Mouse (Mus musculus) CH12.LX (cell line): ENCODE data around the gene Exoc6. TPM values are rescaled to one million over a fixed set of nuclear protein-coding genes. Genes with fewer than 3 reads are reported as not detected.

Experiments used
- DNase-seq: peaks from one replicate; pipeline ENCODE4 v3.0.0-alpha.2; 2013; ENCODE audit errors: extremely low read depth
- H3K27ac ChIP-seq: 2 replicates; pipeline ENCODE4 v1.5.1; 2012; ENCODE audit warnings: low read depth, mild to moderate bottlenecking, control low read depth, moderate library complexity; ENCODE audit not compliant: insufficient read depth
- H3K27me3 ChIP-seq: replicated peaks from 2 replicates; pipeline ENCODE3; 2012; ENCODE audit warnings: inconsistent platforms
- H3K36me3 ChIP-seq, 2 experiments: replicated peaks in 1 of 2; 2 replicates each; pipeline versions ENCODE3 to v1.6.1; 2012; ENCODE audit warnings: inconsistent platforms in 1 of 2, low read length in 1 of 2, mild to moderate bottlenecking in 1 of 2, mixed read lengths in 1 of 2, moderate library complexity in 1 of 2; ENCODE audit not compliant: control insufficient read depth in 1 of 2, insufficient read depth in 1 of 2
- H3K4me1 ChIP-seq, 2 experiments: 2 replicates each; pipeline ENCODE4 v1.6.1; 2012; ENCODE audit warnings: inconsistent platforms in 1 of 2, moderate library complexity in 1 of 2; ENCODE audit not compliant: insufficient read depth in 2 of 2, control insufficient read depth in 1 of 2
- H3K4me2 ChIP-seq: 2 replicates; pipeline ENCODE4 v1.6.1; 2012; ENCODE audit warnings: low read depth, mild to moderate bottlenecking, control low read depth; ENCODE audit not compliant: poor library complexity, insufficient read depth, severe bottlenecking
- H3K4me3 ChIP-seq, 3 experiments: fragments of 150-350 bp in 1 of 3; sonication (generic) in 1 of 3; replicated peaks in 1 of 3; 2 replicates each; pipeline versions ENCODE3 to v1.5.1; 2011 to 2012; ENCODE audit warnings: low read depth in 2 of 3, low read length in 2 of 3, mild to moderate bottlenecking in 2 of 3, moderate library complexity in 2 of 3, control low read depth in 1 of 3, improper control_type of control experiment in 1 of 3, inconsistent platforms in 1 of 3, mixed read lengths in 1 of 3; ENCODE audit not compliant: poor library complexity in 1 of 3
- H3K79me2 ChIP-seq: replicated peaks from 2 replicates; pipeline ENCODE4 v1.6.1; 2012; ENCODE audit warnings: mild to moderate bottlenecking, moderate library complexity; ENCODE audit not compliant: control insufficient read depth, poor library complexity, insufficient read depth, severe bottlenecking; ENCODE audit errors: extremely low read depth
- H3K9ac ChIP-seq: 2 replicates; pipeline ENCODE4 v1.6.1; 2012; ENCODE audit warnings: low read depth, mild to moderate bottlenecking, control low read depth, moderate library complexity; ENCODE audit not compliant: insufficient read depth
- H3K9me3 ChIP-seq: replicated peaks from 2 replicates; pipeline ENCODE3; 2012; ENCODE audit warnings: low read length, inconsistent platforms, mixed read lengths
- BHLHE40 ChIP-seq: IDR thresholded peaks from 2 replicates; pipeline ENCODE4 v1.6.1; 2011; ENCODE audit warnings: mild to moderate bottlenecking, low read depth, low read length, improper control_type of control experiment
- CHD1 ChIP-seq: IDR thresholded peaks from 2 replicates; pipeline ENCODE4 v1.6.1; 2012; ENCODE audit warnings: low read depth, low read length, improper control_type of control experiment, inconsistent platforms
- CTCF ChIP-seq, 2 experiments: IDR thresholded peaks in 1 of 2; conservative IDR thresholded peaks in 1 of 2; 2 replicates each; pipeline ENCODE4 v1.5.1; 2011 to 2012; ENCODE audit warnings: low read depth in 2 of 2, low read length in 2 of 2, improper control_type of control experiment in 1 of 2, inconsistent platforms in 1 of 2, mild to moderate bottlenecking in 1 of 2, moderate library complexity in 1 of 2
- ELF1 ChIP-seq: IDR thresholded peaks from 2 replicates; pipeline ENCODE4 v1.6.1; 2014; ENCODE audit warnings: low read depth, mild to moderate bottlenecking, inconsistent platforms, low read length, improper control_type of control experiment
- EP300 ChIP-seq: IDR thresholded peaks from 2 replicates; pipeline ENCODE4 v1.6.1; 2011; ENCODE audit warnings: low read length, improper control_type of control experiment
- GABPA ChIP-seq: IDR thresholded peaks from 2 replicates; pipeline ENCODE4 v1.6.1; 2012; ENCODE audit warnings: low read depth, low read length, improper control_type of control experiment, inconsistent platforms; ENCODE audit not compliant: insufficient replicate concordance
- HCFC1 ChIP-seq: IDR thresholded peaks from 2 replicates; pipeline ENCODE4 v1.6.1; 2012; ENCODE audit warnings: low read depth, mild to moderate bottlenecking, inconsistent platforms, low read length, improper control_type of control experiment
- IRF4 ChIP-seq: IDR thresholded peaks from 2 replicates; pipeline ENCODE4 v1.6.1; 2014; ENCODE audit warnings: low read depth, mild to moderate bottlenecking, inconsistent platforms, low read length, improper control_type of control experiment
- JUN ChIP-seq: IDR thresholded peaks from 2 replicates; pipeline ENCODE4 v1.6.1; 2011; ENCODE audit warnings: low read depth, mild to moderate bottlenecking, low read length, improper control_type of control experiment, moderate library complexity; ENCODE audit not compliant: insufficient read depth
- MYC ChIP-seq: IDR thresholded peaks from 2 replicates; pipeline ENCODE4 v1.6.1; 2011; ENCODE audit warnings: low read depth, mild to moderate bottlenecking, improper control_type of control experiment, low read length
- NELFE ChIP-seq: IDR thresholded peaks from 2 replicates; pipeline ENCODE4 v1.6.1; 2011; ENCODE audit warnings: low read depth, low read length, improper control_type of control experiment
- POLR2A ChIP-seq: IDR thresholded peaks from 2 replicates; pipeline ENCODE4 v1.6.1; 2011; ENCODE audit warnings: low read depth, mild to moderate bottlenecking, improper control_type of control experiment, low read length
- RCOR1 ChIP-seq: conservative IDR thresholded peaks from 2 replicates; pipeline ENCODE4 v1.6.1; 2012; ENCODE audit warnings: low read depth, mild to moderate bottlenecking, inconsistent platforms, low read length, improper control_type of control experiment
- TBP ChIP-seq: conservative IDR thresholded peaks from 2 replicates; pipeline ENCODE4 v1.6.1; 2011; ENCODE audit warnings: low read depth, low read length, improper control_type of control experiment
- UBTF ChIP-seq: IDR thresholded peaks from 2 replicates; pipeline ENCODE4 v1.6.1; 2012; ENCODE audit warnings: low read depth, mild to moderate bottlenecking, inconsistent platforms, low read length, improper control_type of control experiment, moderate library complexity
- USF1 ChIP-seq: IDR thresholded peaks from 2 replicates; pipeline ENCODE4 v1.6.1; 2014; ENCODE audit warnings: low read depth, mild to moderate bottlenecking, inconsistent platforms, low read length, improper control_type of control experiment
- ZNF384 ChIP-seq: IDR thresholded peaks from 2 replicates; pipeline ENCODE4 v1.6.1; 2012; ENCODE audit warnings: low read depth, low read length, improper control_type of control experiment, inconsistent platforms
- dilution Hi-C: fragments of 300-500 bp; cut with MboI; formaldehyde crosslinking; loops from 2 replicates; pipeline ENCODE4 v1.14.3; 2020; ENCODE audit warnings: low sequenced_read_pairs; ENCODE audit not compliant: extremely low pct_unique_long_range_greater_than_20kb, extremely low pct_ligation_motif_present
- in situ Hi-C: fragments of 300-500 bp; cut with MboI; formaldehyde crosslinking; loops from 3 replicates; pipeline ENCODE4 v1.14.3; 2019; ENCODE audit warnings: low sequenced_read_pairs, low pct_ligation_motif_present, low pct_unique_long_range_greater_than_20kb, mixed read lengths
- polyA plus RNA-seq: library from polyadenylated mRNA; unstranded; fragments of >175 nt; gene quantifications from 2 replicates; pipeline ENCODE4 v1.2.1, GENCODE M21; 2012; ENCODE audit warnings: low read depth; ENCODE audit not compliant: insufficient read length
- total RNA-seq, 2 experiments: library from RNA; depleted of rRNA; stranded (reverse); fragments of 300-350 nt in 1 of 2; fragments of >200 nt in 1 of 2; gene quantifications; 2 replicates each; pipeline ENCODE4 v1.2.3; 2012 to 2014

Gene Exoc6
- total and polyA plus RNA-seq, 3 experiments = 8.0 to 18.5 (median 12.1) TPM

- Histone ChIP-seq H3K9ac (no peak overlapping the region), H3K27ac (no peak overlapping the region), H3K4me2 (no peak overlapping the region), H3K79me2 (no peaks in the 10 kb centered on the region), H3K4me1 (peaks cover 0 to 20% of the 10 kb centered on the region in 2 experiments; a peak in 2 of 4 replicates), H3K27me3 (peaks cover 2% of the 10 kb centered on the region), H3K9me3 (no peaks in the 10 kb centered on the region), H3K4me3 (no peak overlapping the region), H3K36me3 (no peaks in the 10 kb centered on the region)
- TF ChIP-seq POLR2A (no peak), TBP (no peak), RCOR1 (no peak), BHLHE40 (no peak), IRF4 (no peak), USF1 (no peak), ZNF384 (no peak), EP300 (no peak), NELFE (no peak), GABPA (no peak), CHD1 (no peak), HCFC1 (no peak)
- DNase-seq = no peak
- dilution Hi-C loops (no loop called here), in situ Hi-C loops (no loop called here)
These were observed 17.0 kb upstream of the Exoc6 start for GRCm38 (mm10) chr19:37533196-37533595.

GRCm38 (mm10) chr19:37534737-37535365, 15.4 kb upstream of the Exoc6 start:
- peaks cover 0 to 16% of the 10 kb centered on the region in 2 experiments; a peak in 2 of 4 replicates for H3K4me1 ChIP-seq
- no peak overlapping the region for H3K27ac ChIP-seq
- DNase-seq = peak; percentile 57
- no peaks in the 10 kb centered on the region for H3K36me3 ChIP-seq
- H3K9ac ChIP-seq = no peak overlapping the region
- no peak overlapping the region for H3K4me2 ChIP-seq
- H3K9me3 ChIP-seq = no peaks in the 10 kb centered on the region
- TF ChIP-seq ZNF384 (peak; percentile 79), ELF1 (0 out of 2 replicates have a peak, but pooled peaks have one; percentile 32), JUN (no peak)
- TF ChIP-seq, all 38 proteins: peak for 2
- no peak overlapping the region for H3K4me3 ChIP-seq
- dilution Hi-C loops = no loop called here
- peaks cover 2% of the 10 kb centered on the region for H3K27me3 ChIP-seq
- in situ Hi-C loops = no loop called here
- no peaks in the 10 kb centered on the region for H3K79me2 ChIP-seq

GRCm38 (mm10) chr19:37536426-37536825, 13.8 kb upstream of the Exoc6 start:
- TF ChIP-seq MYC (no peak), CTCF (conservative IDR thresholded peaks at IDR 0.05 in 1 of 2, IDR thresholded peaks at IDR 0.05 in 1 of 2; ENCODE audit: low read depth in 2 of 2, low read length in 2 of 2) (no peak), ZNF384 (no peak), UBTF (no peak)
- TF ChIP-seq, all 38 proteins: peak for 0
- peaks cover 0 to 21% of the 10 kb centered on the region in 2 experiments; a peak in 2 of 4 replicates for H3K4me1 ChIP-seq
- no peak overlapping the region for H3K4me2 ChIP-seq
- H3K9ac ChIP-seq = no peak overlapping the region
- H3K9me3 ChIP-seq = no peaks in the 10 kb centered on the region
- no peaks in the 10 kb centered on the region for H3K36me3 ChIP-seq
- H3K4me3 ChIP-seq = no peak overlapping the region
- in situ Hi-C loops = no loop called here
- no peak overlapping the region for H3K27ac ChIP-seq
- no peaks in the 10 kb centered on the region for H3K79me2 ChIP-seq
- dilution Hi-C loops = no loop called here
- DNase-seq = no peak
- H3K27me3 ChIP-seq = peaks cover 2% of the 10 kb centered on the region
